In the genomic region with DNA sequence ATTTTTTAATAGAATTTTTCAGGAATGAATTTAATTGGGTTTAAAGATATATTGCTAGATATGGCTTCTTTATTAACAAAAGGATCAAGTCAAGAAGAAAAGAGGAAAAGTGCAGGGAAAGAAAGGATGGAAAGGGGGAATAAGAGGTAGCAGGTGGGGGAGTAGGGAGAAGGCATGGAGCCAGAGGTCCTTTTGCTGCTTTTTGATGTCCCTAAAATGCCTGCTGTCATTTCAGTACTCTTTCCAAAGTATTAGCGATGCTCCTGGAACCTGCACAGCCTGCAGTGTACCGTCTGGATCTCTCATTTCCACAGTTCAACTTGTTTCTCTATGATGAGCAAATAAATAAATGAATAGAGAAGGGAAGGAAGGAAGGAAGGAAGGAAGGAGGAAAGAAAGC, we compare ENCODE assay signal across 30 mouse cellular contexts.
"Had no signal": no experiment of that assay in that cellular context is flagged by ENCODE, and none has a peak within 500 bp of the region (broad histone marks: within the 10 kb centered on the region; RNA-seq: fewer than 3 reads in every experiment).

No protein-coding gene starts in this region.

- H3K27me3 ChIP-seq: limb, embryonic 12.5 days; liver, embryonic 12.5 days; liver, embryonic 13.5 days; liver, embryonic 15.5 days; megakaryocyte, embryonic 14.5 days; midbrain, embryonic 12.5 days; midbrain, embryonic 15.5 days; neural tube, embryonic 12.5 days had no signal

- H3K9ac ChIP-seq: limb, embryonic 12.5 days; limb, embryonic 13.5 days; limb, embryonic 15.5 days; liver, embryonic 12.5 days; liver, embryonic 13.5 days; liver, embryonic 14.5 days; liver, embryonic 15.5 days; liver, postnatal 0 days; lung, embryonic 14.5 days; lung, embryonic 15.5 days; midbrain, embryonic 12.5 days; midbrain, embryonic 15.5 days; neural tube, embryonic 12.5 days had no signal

- H3K4me3 ChIP-seq: limb, embryonic 10.5 days; limb, embryonic 12.5 days; limb, embryonic 13.5 days; limb, embryonic 15.5 days; liver, embryonic 12.5 days; liver, embryonic 13.5 days; liver, embryonic 15.5 days; lung, embryonic 15.5 days; megakaryocyte, embryonic 14.5 days; midbrain, embryonic 10.5 days; midbrain, embryonic 12.5 days; midbrain, embryonic 15.5 days; myocyte; neural tube, embryonic 12.5 days had no signal

- DNase-seq: left cerebral cortex, postnatal 4 days; liver; liver, embryonic 13.5 days; liver, postnatal 0 days; lung, adult 18-20 months; lung, adult 2 months; lung, embryonic 14.5 days; lung, postnatal 10 days; lung, postnatal 14 days; lung, postnatal 36 days; lung, postnatal 4 days; midbrain, embryonic 14.5 days had no signal

- H3K27ac ChIP-seq: limb, embryonic 10.5 days; limb, embryonic 12.5 days; limb, embryonic 13.5 days; limb, embryonic 15.5 days; liver, embryonic 12.5 days; liver, embryonic 13.5 days; liver, embryonic 14.5 days; liver, embryonic 15.5 days; lung, embryonic 15.5 days; macrophage; midbrain, embryonic 10.5 days; midbrain, embryonic 12.5 days; midbrain, embryonic 15.5 days; neural tube, embryonic 12.5 days had no signal

- H3K36me3 ChIP-seq: limb, embryonic 10.5 days; limb, embryonic 12.5 days; limb, embryonic 13.5 days; limb, embryonic 15.5 days; liver, embryonic 12.5 days; liver, embryonic 13.5 days; liver, embryonic 15.5 days; lung, embryonic 15.5 days; midbrain, embryonic 10.5 days; midbrain, embryonic 12.5 days; midbrain, embryonic 15.5 days; neural tube, embryonic 12.5 days had no signal

- ATAC-seq: liver, embryonic 12.5 days; liver, postnatal 0 days; lung, postnatal 0 days; midbrain, embryonic 15.5 days; midbrain, embryonic 16.5 days had no signal

- H3K9me3 ChIP-seq: limb, embryonic 10.5 days; limb, embryonic 12.5 days; limb, embryonic 13.5 days; limb, embryonic 15.5 days; liver, embryonic 12.5 days; liver, embryonic 13.5 days; liver, embryonic 15.5 days; lung, embryonic 15.5 days; megakaryocyte, embryonic 14.5 days; midbrain, embryonic 10.5 days; midbrain, embryonic 12.5 days; midbrain, embryonic 15.5 days; neural tube, embryonic 12.5 days had no signal

- H3K4me1 ChIP-seq: liver, embryonic 12.5 days; liver, embryonic 13.5 days; liver, embryonic 15.5 days; lung, embryonic 15.5 days; megakaryocyte, embryonic 14.5 days had no signal

- H3K4me2 ChIP-seq: limb, embryonic 12.5 days; limb, embryonic 13.5 days; limb, embryonic 15.5 days; liver, embryonic 11.5 days; liver, embryonic 12.5 days; liver, embryonic 13.5 days; liver, embryonic 15.5 days; lung, embryonic 14.5 days; lung, embryonic 15.5 days; midbrain, embryonic 12.5 days; midbrain, embryonic 15.5 days; neural tube, embryonic 12.5 days had no signal
